Mouse (Mus musculus): ENCODE data around the gene Casp4. TPM values are rescaled to one million over a fixed set of nuclear protein-coding genes. Genes with fewer than 3 reads are reported as not detected.

Casp4 gene
- 3.6 and 5.2 TPM in 2 replicates for total RNA-seq (2021)
- long read RNA-seq, experiment 1, partial matches to known transcripts = 0 of 2 reads
- long read RNA-seq, experiment 1, other reads (novel, unspliced or antisense) = 1 of 2 reads
- long read RNA-seq, experiment 2, partial matches to known transcripts = 0 of 2 reads
- long read RNA-seq, experiment 2, other reads (novel, unspliced or antisense) = 2 of 2 reads

DNA sequence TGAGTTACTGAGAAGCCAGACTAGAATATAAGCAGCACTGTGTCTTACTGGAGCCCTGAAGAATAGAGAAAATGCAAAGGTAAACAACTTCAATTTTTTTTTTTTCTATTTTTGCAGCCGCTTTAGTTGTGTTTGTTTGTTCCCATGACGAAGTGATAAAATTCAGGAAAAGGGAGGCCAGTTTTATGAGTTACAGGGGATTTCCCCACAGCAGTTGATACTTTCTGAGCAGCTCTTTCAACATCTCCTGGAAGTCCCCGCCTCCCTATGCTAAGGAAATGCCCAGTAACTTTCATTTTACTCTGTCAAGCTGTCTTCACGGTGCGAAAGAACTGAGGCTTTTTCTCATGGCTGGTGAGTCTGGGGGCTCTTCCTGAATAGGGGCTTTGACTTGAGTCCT lies at the start of gene Casp4:
TSS of gene Casp4 (plus strand) at position 268 of the 400 bp plus-strand sequence.
- no peak for DNase-seq

DNA sequence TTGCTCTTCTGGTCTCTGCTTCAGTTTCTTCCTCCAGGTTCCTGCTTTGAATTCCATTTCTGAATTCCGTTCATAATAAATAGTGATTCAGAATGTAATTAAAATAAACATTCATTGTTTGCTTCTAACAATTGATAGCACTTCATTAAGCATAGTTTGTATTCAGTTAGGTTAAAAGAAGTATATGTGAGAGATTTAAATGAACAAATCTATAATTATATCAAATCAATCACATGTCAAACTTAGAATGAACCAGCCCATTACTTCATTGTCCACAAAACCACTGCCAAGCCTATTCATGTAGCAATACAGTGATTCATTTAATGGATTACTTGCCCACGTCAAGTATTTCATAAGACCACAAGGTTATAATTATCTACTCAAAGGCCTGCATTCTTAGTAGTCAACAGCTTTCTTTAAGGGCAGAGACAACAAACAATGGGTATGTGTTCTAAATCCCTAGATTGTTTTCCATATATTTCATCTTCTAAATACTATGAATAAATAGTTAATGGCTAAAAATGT lies 44.6 kb upstream of the Casp4 start:
- no peak for DNase-seq

DNA sequence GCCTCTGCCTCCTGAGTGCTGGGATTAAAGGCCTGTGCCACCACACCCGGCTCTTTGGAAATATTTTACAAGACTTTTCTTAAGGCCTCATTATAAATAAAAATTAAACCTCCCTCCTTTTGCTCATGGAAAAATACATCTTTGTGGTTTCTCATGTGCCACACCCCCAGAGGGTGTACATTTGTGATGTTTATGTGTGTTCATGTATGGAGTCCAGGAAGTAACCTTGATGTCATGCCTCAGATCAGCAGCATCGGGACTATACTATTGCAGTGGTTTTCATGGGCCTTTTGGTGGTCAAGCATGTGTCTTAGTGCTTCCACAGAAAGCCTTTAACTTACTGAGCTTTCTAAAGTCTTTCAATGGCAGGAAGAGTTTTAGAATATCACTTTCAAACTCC lies 38.4 kb upstream of the Casp4 start:
- DNase-seq = no peak

DNA sequence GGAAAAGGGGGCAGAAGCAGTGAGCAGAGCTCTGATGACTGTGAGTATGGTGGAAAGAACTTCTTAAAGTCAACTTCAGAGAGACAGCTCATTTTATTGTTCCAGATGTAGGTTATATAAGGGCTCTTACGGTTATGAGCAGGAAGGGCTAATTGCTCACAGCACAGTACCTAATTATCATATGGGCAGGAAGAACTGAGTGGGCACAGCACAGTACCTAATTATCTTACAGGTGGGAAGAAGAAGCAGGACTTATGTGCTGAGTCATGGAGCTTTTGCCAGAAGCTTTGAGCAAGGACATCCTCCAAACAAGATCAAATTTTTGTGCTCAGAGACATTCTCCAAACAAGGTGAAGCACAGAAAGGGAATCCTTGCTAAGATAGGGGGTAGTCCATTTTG lies 37.7 kb upstream of the Casp4 start:
- DNase-seq = no peak

DNA sequence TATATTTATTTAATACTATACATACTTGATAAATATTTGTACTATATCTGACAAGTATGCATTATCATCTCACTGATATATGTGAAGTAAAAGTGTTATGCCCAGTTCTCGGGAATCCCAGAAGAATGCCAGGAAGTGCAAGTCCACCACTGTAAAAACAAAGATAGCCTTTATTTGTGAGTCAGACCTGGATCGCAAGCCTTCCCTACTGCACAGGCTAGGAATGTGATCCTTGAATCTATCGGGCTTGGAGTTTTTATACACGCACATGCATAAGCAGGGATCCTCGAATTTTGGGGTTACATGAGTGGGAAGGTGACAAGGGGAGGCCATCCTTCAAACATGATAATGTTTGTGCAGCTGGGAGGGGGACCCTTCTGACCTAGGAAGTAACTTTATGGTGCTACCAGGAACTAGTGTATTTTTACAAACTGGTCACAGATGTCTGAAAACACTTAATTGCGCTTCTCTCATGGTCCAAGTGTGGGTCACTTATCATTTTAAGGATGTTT lies 37.2 kb upstream of the Casp4 start:
- no peak for DNase-seq

DNA sequence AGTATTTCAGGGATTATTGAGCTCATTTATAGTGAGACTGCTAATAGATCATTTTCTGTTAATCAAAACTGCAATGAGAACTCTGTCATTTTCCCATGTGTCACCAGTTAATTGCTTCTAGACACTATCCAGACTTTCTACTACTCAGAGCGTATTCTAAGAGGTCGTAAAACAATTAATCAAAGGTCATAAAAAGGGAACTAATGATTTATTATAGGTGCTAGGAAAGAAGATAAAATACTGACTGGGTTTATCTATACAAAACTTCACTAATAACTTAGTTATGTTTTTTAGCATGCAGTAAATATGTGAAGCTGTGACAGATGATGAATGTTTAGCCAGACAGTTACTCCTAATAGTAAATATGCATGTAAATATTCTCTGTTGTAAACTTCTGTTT lies 22.6 kb upstream of the Casp4 start:
- DNase-seq = no peak

DNA sequence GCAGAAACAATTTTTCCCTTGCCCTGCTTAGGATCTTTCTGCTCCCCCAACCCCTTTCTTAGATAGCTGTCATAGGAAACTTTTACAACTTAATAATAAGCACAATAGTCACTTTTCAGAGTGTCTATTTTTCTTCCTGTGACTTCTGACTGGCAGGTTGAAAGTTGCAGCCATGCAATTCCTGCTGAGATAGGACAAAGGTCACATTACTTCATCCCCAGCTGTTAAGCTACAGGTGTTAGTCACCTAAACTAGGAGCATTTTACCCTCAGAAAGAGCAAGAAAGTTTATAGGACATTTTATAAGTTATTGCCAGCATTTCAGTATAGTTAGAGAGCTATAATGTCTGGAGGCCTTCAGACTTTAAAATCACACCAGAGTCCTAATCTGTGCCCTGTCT lies 22.0 kb upstream of the Casp4 start:
- no peak for DNase-seq

DNA sequence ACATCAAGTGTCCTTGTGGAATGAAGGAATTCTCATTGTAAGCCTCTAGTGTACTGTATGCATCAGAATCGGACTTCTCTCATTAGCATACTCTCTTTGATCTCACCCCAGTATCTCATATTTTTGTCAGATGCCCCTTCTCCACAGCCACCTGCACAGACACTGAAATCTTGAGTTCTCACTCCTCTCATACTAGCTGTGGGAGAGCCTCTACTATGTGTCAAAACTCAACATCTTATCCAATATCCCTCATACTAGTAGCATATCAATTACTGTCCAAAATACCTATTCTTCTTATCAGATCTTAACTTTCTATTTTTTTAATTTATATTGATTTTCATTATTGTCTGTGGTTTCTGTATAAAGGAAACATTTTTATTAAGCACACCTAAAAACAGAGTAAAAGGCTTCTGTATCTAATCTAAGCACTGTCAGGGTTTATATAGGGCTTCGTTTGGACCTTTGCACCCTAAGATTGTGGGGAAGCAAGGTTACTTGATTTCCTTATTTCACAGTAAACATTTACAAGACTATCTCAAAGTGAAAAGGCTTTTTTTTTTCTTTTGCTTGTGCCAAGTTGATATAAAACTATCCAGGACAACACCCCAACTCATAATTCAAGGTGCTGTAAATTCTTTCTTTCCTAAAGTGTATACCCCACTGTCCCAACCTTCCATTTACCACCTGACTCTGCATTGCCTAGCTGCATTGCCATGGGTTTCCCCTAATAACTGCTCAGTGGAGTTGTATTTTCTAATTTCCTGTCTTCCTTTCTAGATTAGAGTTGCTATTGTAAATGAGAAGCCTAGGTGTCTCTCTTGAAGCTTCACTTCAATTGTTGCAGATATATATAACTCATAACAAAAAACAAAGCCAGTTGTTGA lies 12.0 kb upstream of the Casp4 start:
- no peak for DNase-seq

DNA sequence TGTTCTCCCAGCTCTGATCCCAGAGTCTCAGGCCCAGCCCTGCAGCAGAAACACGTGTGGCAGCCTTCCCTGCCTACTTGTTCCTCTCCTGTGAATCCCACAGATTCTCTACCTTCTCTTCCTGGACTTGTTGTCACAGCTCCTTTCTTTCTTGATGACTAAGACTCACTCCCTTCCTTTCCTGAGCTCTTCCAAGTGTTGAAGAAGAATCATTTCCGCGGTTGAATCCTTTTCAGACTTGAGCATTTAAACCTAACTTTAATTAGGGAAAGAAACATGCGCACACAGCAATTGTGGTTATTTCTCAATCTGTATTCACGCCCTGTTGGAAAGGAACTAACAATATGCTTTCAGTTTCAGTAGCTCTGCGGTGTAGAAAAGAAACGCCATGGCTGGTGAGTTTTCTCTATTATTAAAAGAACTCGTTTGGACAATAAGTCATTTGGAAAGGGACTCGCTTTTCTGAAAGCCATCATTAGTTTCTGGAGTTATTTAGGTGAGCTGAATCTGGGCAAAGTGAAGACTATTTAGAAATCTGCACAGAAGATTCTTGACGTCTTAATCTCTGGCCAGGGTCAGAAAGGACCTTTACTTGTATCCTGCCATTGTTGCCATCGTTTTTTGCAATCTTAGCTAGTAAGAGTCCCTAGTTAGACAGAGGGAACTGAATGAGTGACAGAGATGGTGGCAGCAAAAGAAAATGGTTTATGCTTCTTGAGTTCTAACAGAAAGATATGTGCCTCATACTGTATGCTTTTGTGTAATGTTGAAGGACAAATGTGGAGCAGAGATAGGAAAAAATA lies 10.1 kb upstream of the Casp4 start, which contains the start of gene Casp1:
TSS of gene Casp1 (plus strand) at position 189 of the 803 bp plus-strand sequence.
- no peak for DNase-seq

DNA sequence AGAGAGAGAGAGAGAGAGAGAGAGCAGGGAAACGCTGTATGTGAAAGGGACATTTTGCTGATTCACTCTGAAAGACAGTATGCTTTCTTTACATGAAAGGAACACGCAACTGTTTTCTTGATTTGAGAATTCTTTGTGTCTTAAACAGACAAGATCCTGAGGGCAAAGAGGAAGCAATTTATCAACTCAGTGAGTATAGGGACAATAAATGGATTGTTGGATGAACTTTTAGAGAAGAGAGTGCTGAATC lies 9.6 kb upstream of the Casp4 start:
- no peak for DNase-seq

DNA sequence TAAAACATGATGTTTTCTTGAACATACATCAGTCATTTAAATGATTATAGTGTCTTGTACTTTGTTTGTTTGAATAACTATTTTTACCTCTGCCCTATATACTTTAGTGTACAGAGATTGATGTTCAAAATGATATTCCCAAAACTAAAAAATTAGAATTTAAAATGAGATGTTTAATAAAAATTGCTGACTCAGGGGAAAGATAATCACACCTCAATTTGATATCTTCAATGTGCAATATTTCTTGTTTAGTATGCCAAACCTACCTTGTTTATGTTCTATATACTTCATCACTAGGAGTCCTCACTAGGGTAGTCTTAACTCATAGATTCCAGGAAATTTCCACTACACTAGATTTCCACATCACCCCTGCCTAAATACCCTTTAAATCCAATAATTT lies 1.5 kb downstream of the Casp4 start:
- DNase-seq = no peak

DNA sequence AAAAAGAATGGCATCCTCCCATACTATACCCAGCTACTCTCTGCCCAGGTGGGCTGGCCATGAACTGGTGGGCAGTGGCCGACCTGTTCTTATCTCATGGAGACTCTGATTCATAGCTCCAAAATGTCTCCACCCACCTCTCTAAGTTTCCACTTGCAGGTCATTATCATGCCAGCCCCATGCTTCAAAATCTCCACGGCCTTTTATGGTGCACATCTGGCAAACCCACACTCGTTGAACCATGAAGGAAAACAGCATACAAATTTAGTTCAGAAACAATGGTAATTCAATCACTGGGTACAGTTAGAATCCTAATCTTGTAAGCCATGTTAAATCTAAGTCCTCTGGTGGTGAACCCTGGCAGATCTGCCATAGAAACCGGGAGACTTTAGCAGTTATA lies 2.8 kb downstream of the Casp4 start:
- no peak for DNase-seq

DNA sequence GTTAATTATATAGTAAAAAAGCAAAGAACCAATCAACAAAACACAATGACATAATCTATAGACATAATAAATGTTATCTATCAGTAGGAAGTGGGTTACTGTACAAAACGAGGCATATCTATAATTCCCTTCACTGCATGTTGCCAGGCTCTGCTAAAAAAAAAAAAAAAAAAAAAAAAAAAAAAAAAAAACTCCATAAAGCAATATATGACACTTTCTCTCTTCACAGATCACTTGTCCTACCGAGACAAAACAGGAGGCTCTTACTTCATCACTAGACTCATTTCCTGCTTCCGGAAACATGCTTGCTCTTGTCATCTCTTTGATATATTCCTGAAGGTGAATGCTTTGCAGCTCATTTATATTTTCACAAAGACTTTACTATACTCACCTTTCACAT lies 19.6 kb downstream of the Casp4 start:
- no peak for DNase-seq

DNA sequence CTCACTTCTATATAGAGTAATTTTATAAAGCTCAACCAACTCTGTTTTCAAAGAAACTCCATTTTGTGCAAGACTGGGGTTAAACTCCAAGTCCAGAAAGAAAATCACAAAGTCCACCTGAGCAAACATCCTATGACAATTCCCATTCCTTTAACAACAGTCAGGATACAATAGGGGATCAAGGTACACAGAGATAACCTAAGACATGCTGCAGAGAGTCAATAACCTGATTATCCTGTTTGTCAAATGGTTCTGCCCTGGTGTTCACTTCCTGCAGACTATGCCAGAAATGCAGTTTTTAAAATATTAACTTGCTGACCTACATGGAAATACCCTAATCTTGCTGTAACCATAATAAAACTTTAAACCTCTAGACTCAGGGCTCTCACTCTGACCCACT lies 23.8 kb downstream of the Casp4 start:
- DNase-seq = no peak

DNA sequence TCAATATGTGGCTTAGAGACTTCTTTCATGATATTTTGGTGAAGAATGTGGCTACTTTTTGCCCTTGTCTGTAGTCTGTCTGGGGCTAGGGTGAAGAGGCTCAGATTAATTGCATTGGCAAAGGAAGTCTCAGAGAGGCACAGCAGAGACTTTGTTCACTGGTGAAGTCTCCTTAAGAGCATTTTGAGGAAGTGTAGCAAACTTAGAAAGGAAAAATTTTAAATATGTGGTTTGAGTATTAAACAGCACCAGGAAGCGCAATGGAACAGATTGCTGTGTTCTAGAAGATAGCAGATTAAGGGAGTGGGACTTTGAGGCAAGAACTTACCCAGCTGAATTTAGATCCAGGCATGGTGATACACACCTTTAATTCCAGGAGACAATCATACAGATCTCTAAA lies 24.8 kb downstream of the Casp4 start:
- DNase-seq = no peak

DNA sequence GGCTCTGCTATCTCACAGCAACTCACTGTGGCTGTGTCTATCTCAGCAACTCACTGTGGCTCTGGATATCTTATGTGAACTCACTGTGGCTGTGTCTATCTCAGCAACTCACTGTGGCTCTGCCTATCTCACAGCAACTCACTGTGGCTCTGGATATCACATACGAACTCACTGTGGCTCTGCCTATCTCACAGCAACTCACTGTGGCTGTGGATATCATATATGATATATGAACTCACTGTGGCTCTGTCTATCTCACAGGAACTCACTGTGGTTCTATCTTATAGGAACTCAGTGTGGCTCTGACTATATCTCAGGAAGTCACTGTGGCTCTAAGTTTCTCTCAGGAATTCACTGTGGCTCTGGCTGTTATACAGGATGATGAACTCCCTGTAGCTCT lies 34.5 kb downstream of the Casp4 start:
- no peak for DNase-seq

DNA sequence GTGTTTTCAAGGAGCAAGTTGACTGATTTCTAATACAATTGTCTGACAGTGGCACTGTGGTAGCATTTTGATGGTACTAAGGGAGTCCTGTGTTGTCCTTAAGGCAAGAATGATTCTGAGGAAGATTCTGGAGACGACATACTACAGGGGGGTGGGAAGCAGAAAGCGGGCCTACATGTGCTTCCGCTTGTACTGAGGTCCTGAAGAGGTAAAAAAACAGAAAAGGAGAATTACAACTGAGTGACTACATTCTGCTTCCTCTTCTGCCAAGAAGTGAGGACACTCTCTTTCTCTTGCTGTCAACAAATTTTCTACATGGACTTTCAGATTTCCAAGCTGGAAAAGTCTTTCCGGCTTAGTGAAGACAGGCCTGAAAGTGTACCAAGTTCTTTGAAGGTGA lies 35.5 kb downstream of the Casp4 start:
- DNase-seq = no peak

DNA sequence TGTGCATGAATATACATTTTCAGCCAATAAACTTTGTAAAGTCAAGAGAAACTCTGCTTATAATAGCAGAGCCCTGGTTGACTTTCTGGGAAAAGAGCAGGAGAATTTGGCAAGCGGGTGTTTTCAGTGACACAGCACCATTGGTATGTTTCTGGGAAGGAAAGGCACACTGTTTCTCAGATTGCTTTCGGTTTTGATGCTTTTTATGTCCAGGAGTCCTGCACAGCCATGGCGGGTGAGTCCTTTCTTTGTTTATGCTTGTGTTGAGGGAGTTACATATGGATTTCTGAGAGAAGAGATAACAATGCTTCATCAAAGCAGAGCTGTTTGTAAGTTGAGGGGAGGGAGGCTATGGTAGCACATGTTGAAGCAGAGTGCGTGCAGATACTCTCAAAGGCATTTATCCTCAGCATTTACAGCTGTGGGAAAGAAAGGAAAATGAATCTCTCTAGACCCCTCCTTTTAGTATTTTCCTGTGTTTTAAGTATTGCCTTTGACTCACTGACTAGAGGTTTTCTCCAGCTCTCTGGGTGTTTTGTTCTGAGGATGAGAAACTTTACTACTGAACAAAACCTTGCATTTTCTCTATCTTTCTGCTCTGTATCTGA lies 36.8 kb downstream of the Casp4 start, which contains the start of gene Casp12:
TSS of gene Casp12 (plus strand) at position 140 of the 608 bp plus-strand sequence.
- peak; percentile 36 for DNase-seq

DNA sequence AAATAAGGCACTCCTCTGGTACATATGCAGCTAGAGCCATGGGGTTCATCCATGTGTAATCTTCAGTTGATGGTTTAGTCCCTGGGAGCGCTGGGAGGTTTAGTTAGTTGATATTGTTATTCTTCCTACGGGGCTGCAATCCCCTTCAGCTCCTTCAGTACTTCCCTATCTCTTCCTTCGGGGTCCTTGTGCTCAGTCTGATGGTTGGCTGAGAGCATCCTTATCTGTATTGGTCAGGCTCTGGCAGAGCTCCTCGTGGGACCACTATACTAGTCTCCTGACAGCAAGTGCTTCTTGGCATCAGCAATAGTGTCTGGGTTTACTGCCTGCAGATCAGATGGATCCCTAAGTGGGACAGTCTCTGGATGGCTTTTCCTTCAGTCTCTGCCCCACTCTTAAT lies 38.8 kb downstream of the Casp4 start:
- no peak for DNase-seq

DNA sequence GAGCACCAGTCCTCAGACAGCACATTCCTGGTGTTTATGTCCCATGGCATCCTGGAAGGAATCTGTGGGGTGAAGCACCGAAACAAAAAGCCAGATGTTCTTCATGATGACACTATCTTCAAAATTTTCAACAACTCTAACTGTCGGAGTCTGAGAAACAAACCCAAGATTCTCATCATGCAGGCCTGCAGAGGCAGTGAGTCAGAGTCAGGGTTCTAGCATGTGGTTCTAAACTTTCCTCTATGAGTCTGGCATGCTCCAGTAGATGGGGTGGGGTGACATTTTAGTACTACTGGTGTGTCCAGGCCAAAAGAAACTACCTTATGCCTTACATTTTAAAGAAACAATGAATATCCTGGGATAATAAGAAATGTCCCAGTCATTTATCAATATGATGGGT lies 45.0 kb downstream of the Casp4 start:
- DNase-seq = no peak

DNA sequence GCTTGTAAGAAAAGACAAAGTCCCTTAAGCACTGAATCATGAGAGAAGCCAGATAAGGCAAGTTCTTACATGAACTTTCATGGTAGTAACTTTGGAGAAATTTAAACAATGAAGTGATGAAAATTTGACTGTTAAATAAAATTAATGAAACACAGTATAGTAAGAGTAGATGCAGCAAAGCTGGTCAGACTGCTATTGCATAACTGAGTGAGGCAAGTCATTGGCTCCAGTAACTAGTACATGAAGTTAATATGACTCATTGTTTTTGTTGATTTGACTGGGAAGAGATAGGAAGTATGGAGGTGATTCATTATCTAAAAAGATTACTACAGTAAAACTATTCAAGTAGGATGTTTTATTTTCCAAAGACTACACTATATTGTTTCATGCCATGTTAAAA lies 48.2 kb downstream of the Casp4 start:
- peak; percentile 13 for DNase-seq
